Mouse (Mus musculus) ES-Bruce4 (cell line): Measurements from ENCODE around the gene Osmr. TPM values are rescaled to one million over a fixed set of nuclear protein-coding genes. Genes with fewer than 3 reads are reported as not detected.

ENCODE experiments used
- H3K27ac ChIP-seq: 2 replicates; pipeline ENCODE4 v1.5.1; 2012; ENCODE audit warnings: low read length, inconsistent platforms; ENCODE audit not compliant: insufficient read depth
- H3K27me3 ChIP-seq: 2 replicates; pipeline ENCODE4 v1.6.1; 2012; ENCODE audit warnings: mild to moderate bottlenecking, low read length, inconsistent platforms; ENCODE audit not compliant: control insufficient read depth, poor library complexity, insufficient read depth, severe bottlenecking
- H3K36me3 ChIP-seq: 2 replicates; pipeline ENCODE4 v1.6.1; 2012; ENCODE audit warnings: inconsistent platforms, mild to moderate bottlenecking, low read length, moderate library complexity; ENCODE audit not compliant: control insufficient read depth, poor library complexity, insufficient read depth, severe bottlenecking
- H3K4me1 ChIP-seq: one replicate; pipeline ENCODE4 v1.8.1; 2011; ENCODE audit warnings: low read length; ENCODE audit not compliant: control insufficient read depth, insufficient read depth
- H3K4me3 ChIP-seq: 2 replicates; pipeline ENCODE4 v1.5.1; 2011; ENCODE audit warnings: low read depth, mild to moderate bottlenecking, low read length
- H3K9ac ChIP-seq: 2 replicates; pipeline ENCODE4 v1.6.1; 2012; ENCODE audit warnings: low read depth, mild to moderate bottlenecking, inconsistent platforms; ENCODE audit not compliant: poor library complexity, severe bottlenecking
- H3K9me3 ChIP-seq: replicated peaks from 2 replicates; pipeline ENCODE4 v1.6.1; 2012; ENCODE audit warnings: mild to moderate bottlenecking, low read length, inconsistent platforms; ENCODE audit not compliant: control insufficient read depth, poor library complexity, insufficient read depth, severe bottlenecking
- CTCF ChIP-seq: IDR thresholded peaks from one replicate; pipeline ENCODE4 v1.8.1; 2011; ENCODE audit warnings: low read depth, low read length
- EP300 ChIP-seq: IDR thresholded peaks from 2 replicates; pipeline ENCODE4 v1.6.1; 2011; ENCODE audit warnings: low read depth, low read length; ENCODE audit not compliant: insufficient read depth
- POLR2A ChIP-seq: IDR thresholded peaks from one replicate; pipeline ENCODE4 v1.8.1; 2011; ENCODE audit warnings: low read length; ENCODE audit not compliant: insufficient read depth
- polyA plus RNA-seq: library from polyadenylated mRNA; stranded (reverse); fragments of >200 nt; gene quantifications from 2 replicates; pipeline ENCODE4 v1.2.4, GENCODE M21; 2011; ENCODE audit warnings: low read depth; ENCODE audit not compliant: missing spikeins, insufficient read depth, insufficient read length

Osmr gene
- polyA plus RNA-seq, 1 experiment = 1.4 TPM

DNA sequence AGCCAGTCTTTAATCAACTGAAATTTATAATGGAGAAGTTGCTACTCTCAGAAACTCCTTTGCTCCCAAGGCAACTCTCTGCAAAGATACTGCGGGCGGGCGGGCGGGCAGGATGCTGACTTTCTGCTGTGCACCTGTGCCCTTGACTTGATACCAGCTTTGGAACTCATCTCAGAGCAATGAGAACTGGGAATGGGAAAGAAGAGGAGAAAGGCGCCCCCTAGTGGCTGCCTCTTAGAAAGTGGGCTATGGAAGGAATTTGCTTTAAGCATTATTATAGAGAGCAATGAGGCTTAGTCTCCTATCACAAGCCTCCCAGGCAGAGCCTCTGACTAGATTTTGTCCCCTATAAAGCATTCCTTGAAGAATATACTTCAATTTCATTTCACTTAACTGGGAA, 9.0 kb upstream of the Osmr start:
- H3K36me3 ChIP-seq = no peaks in the 10 kb centered on the region
- no peak overlapping the region for H3K27ac ChIP-seq
- no peak overlapping the region for H3K4me3 ChIP-seq
- H3K4me1 ChIP-seq = no peaks in the 10 kb centered on the region
- H3K27me3 ChIP-seq = no peaks in the 10 kb centered on the region
- no peaks in the 10 kb centered on the region for H3K9me3 ChIP-seq
- TF ChIP-seq POLR2A = no peak
- TF ChIP-seq EP300 = no peak
- no peak for TF ChIP-seq CTCF
- no peak overlapping the region for H3K9ac ChIP-seq

DNA sequence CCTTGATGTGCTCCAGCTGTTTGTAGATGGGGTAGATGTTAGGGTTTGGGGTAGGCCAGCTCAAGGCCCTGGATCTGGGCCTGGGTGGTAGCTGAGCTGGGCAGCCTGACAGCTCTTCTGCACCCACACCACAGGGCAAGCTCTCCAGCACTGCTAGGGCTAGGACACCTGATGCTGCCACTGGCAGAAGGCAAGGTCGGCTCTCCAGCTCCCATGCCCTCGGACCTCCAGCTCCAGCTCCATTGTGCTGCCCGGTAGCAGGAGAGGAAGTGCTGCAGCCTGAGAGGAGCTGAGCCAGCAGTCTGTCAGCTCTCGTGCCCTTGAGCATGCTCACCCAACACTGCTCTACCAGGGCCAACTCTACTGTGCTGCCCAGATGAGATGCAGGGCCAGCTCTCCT, 8.3 kb upstream of the Osmr start:
- H3K4me3 ChIP-seq = no peak overlapping the region

DNA sequence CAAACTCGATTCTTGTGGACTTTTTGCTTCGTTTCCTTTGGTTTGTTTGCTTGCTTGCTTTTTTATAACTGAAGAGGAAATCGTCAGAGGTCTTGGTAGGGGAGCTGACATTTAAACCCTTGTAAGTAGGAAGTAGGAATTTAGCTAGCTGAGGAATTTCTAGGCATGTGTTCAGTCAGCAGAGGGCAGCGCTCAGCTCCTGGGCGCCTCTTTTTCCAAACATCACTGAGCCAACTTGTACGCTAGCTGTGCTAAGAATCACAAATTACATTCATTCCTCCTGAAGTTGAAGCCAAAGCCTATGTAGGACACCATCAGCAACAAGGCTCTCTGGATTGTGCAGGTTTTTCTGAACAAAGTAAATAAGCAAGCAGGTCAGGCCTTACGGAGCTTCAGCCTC, 7.4 kb upstream of the Osmr start:
- Histone ChIP-seq H3K4me3 (no peak overlapping the region), H3K9me3 (no peaks in the 10 kb centered on the region), H3K4me1 (no peaks in the 10 kb centered on the region), H3K27ac (no peak overlapping the region), H3K9ac (no peak overlapping the region), H3K27me3 (no peaks in the 10 kb centered on the region), H3K36me3 (no peaks in the 10 kb centered on the region)
- TF ChIP-seq CTCF (peak; percentile 69), POLR2A (no peak)

More for the DNA sequence above, 8.3 kb upstream of the Osmr start:
- Histone ChIP-seq H3K36me3 (no peaks in the 10 kb centered on the region), H3K9me3 (no peaks in the 10 kb centered on the region), H3K9ac (no peak overlapping the region), H3K4me1 (no peaks in the 10 kb centered on the region), H3K27me3 (no peaks in the 10 kb centered on the region), H3K27ac (no peak overlapping the region)
- TF ChIP-seq POLR2A = no peak
- TF ChIP-seq CTCF = no peak
- no peak for TF ChIP-seq EP300

DNA sequence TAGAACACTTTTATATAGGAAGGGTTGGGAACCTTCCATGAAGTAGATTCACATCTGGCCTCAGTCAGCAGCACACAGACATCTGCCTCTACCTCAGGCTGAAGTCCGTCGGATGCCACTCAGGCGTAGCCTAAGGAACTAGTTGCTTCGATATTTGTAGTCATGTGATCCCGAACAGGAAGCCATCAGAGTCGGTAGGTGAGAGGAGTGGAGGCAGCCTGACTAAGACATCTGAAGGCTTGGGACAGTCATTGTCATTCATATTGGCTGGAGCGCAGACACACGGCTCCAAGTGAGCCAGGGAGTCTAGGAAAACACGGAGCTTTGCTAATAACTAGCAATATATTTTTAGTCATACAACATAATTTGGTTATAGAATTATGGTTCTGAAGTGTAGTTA, 6.4 kb upstream of the Osmr start:
- H3K27ac ChIP-seq = no peak overlapping the region
- no peak overlapping the region for H3K9ac ChIP-seq
- no peak overlapping the region for H3K4me3 ChIP-seq
- H3K27me3 ChIP-seq = no peaks in the 10 kb centered on the region
- H3K4me1 ChIP-seq = no peaks in the 10 kb centered on the region
- H3K36me3 ChIP-seq = no peaks in the 10 kb centered on the region
- H3K9me3 ChIP-seq = no peaks in the 10 kb centered on the region
- no peak for TF ChIP-seq EP300
- no peak for TF ChIP-seq CTCF
- TF ChIP-seq POLR2A = no peak

DNA sequence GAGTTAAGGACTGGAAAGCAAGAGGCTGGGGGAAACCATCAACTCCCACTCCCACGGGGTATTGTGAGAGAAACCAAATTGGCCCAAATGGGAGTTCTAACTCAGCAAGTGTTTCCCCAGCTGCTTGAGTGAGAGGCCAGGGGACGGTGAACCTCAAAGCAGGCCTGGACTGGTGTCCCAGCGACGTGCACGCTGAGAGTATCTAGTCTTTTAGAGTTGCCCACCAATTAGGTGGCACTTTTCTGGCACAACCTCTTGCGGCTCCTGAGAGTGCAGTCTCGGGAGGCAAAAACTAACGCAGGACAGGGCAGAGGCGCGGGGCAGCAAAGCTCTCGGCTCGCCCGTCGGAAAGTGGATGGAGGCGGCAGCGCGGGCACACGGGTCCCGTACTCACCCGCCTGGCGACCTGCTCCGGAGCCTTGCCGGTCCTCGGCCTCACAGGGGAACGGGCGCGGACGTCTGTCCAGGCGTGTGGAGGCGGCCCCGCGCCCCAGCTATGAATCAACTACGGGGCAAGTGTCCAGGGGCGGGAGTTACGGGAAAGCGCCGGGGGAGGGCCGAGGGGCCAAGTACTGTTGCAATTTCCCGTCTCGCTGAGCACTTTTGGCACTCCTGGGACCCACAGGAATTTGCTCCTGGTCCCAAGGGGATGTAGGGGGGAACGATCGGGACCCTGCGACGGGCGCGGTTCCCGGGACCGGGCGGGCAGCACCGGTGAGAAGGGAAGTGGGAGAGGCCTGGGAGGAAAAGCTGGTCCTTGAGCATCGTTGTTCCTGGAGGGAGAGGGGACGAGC, 765 bp downstream of the Osmr start:
- peaks cover 2% of the 10 kb centered on the region for H3K4me1 ChIP-seq
- no peaks in the 10 kb centered on the region; the same call in 1 of the 2 replicates for H3K27me3 ChIP-seq
- no peaks in the 10 kb centered on the region for H3K9me3 ChIP-seq
- peak overlapping the region; percentile 51 for H3K4me3 ChIP-seq
- no peak overlapping the region for H3K27ac ChIP-seq
- H3K36me3 ChIP-seq = no peaks in the 10 kb centered on the region
- TF ChIP-seq CTCF = no peak
- no peak for TF ChIP-seq POLR2A
- no peak for TF ChIP-seq EP300
- H3K9ac ChIP-seq = peak overlapping the region; percentile 45

DNA sequence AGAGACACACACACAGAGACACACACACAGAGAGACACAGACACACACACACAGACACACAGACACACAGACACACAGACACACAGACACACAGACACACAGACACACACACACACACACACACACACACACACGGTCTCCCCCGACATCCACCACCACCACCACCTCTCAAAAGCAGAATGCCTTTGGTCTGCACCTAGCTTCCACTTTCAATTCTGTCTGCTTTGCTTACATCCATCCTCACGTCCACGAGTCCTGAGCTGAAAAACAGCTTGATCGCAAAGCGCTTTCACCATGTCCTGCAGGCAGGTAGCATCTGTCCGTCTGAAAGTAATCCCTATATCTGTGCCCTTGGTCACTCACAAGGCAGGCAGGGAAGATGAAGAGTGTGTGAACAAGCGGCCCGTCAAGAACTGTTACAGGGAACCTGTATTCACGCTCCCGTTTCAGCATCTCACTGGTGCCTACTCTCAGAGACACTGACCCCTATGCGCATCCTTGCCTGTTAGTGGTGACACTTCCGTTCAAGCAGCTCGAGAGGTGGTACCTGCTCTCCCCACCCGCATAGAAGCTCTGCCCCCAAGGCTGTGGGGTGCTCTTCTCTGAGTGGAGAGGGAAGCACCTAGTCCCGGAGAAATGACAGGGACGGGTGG, 1.5 kb downstream of the Osmr start:
- H3K9me3 ChIP-seq = no peaks in the 10 kb centered on the region
- no peaks in the 10 kb centered on the region; the same call in 1 of the 2 replicates for H3K27me3 ChIP-seq
- TF ChIP-seq EP300 (no peak), CTCF (no peak), POLR2A (no peak)
- H3K36me3 ChIP-seq = no peaks in the 10 kb centered on the region
- H3K4me1 ChIP-seq = peaks cover 2% of the 10 kb centered on the region
- no peak overlapping the region for H3K9ac ChIP-seq
- H3K27ac ChIP-seq = no peak overlapping the region
- no peak overlapping the region for H3K4me3 ChIP-seq
